Comparison of ENCODE assay signal across 8 mouse cellular contexts in the genomic region with DNA sequence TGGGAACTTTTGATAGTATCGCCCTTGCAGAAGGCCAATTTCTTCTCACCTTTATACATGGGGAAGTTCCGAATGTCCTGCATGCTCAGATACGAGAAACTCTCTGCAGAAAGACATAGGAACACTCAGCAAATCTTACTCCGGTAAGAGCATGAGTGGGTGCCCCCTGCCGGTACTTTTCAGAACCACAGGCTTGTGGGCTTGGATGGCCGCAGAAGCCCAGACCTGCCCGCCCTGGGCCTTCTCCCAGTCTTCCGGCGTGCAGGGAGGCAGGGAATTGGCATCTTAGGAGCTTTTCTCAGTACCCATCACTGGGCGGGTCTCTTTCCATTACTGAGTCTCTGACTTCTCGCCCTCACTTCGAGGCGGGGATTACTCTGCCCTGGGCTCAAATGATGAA. TPM values are rescaled to one million over a fixed set of nuclear protein-coding genes. Genes with fewer than 3 reads are reported as not detected.
DNase-seq lines count a peak whose midpoint lies in the region; ATAC-seq lines count a peak whose summit lies in the region.

No protein-coding gene starts in this region.

- intact Hi-C loops in left cerebral cortex, postnatal 10 days (cut with DNase I), result loop anchor here (5.0 kb wide), 1 partner anchor 252 kb away; no protein-coding TSS in a partner anchor

- peak; percentile 88 to 92 for DNase-seq in cerebellum, postnatal 4 days (ENCODE audit: low spot score in 2 of 2)
- peak; percentile 45 for DNase-seq in gastrocnemius, postnatal 25 days
- DNase-seq in left cerebral cortex, postnatal 10 days (ENCODE audit: extremely low spot score in 1 of 2, low spot score in 2 of 2), result peak; percentile 63 to 85
- peak; percentile 86 for DNase-seq in mesoderm, embryonic 11.5 days (ENCODE audit: low read depth, low spot score)
- peak; percentile 95 for DNase-seq in right cerebral cortex, postnatal 4 days
- DNase-seq in yolk sac, embryonic 10.5 days (ENCODE audit: low spot score), result peak; percentile 68

- peak; percentile 60 for ATAC-seq in activated CD4-positive, CD25-positive, alpha-beta regulatory T cell, adult 4 months
- ATAC-seq in inflammation-experienced regulatory T-cells, adult 6 months, result peak; percentile 86

RNA-seq across cellular contexts. Expression of a gene that starts 33.6 kb away (rescaled TPM):
- polyA plus RNA-seq in activated CD4-positive, CD25-positive, alpha-beta regulatory T cell, adult 4 months (2017; shearing (Covaris generic)), result 10 to 100 TPM; 35.9 to 43.4 TPM
- under 1 TPM; 0.35 to 0.46 TPM for total RNA-seq in gastrocnemius, postnatal 25 days (2021)
- 10 to 100 TPM; 29.0 to 64.8 (median 60.3) TPM for polyA plus RNA-seq in inflammation-experienced regulatory T-cells, adult 6 months (2017; shearing (Covaris generic))
- total RNA-seq in left cerebral cortex, postnatal 10 days (2021), result 10 to 100 TPM; 70.6 to 70.8 TPM

RNA-seq across cellular contexts. Expression of a gene that starts 44.4 kb away (rescaled TPM):
- not detected for polyA plus RNA-seq in activated CD4-positive, CD25-positive, alpha-beta regulatory T cell, adult 4 months (2017; shearing (Covaris generic))
- not detected for total RNA-seq in gastrocnemius, postnatal 25 days (2021)
- polyA plus RNA-seq in inflammation-experienced regulatory T-cells, adult 6 months (2017; shearing (Covaris generic)), result not detected
- under 1 TPM; 0.21 to 0.22 TPM for total RNA-seq in left cerebral cortex, postnatal 10 days (2021)

Comparison
In these comparisons a context has a peak if more than half of its experiments do, and no peak if none do; other contexts are left out.
1. Peak in every context shown above with its lines: DNase-seq and ATAC-seq.
2. DNase-seq: peak in every context shown above with its lines; median percentile 95 in right cerebral cortex, postnatal 4 days; 90 in cerebellum, postnatal 4 days; 86 in mesoderm, embryonic 11.5 days; 74 in left cerebral cortex, postnatal 10 days; 68 in yolk sac, embryonic 10.5 days; 45 in gastrocnemius, postnatal 25 days.
3. RNA of a gene that starts 33.6 kb away (total RNA-seq): 70.6 to 70.8 TPM in left cerebral cortex, postnatal 10 days; 0.35 to 0.46 TPM in gastrocnemius, postnatal 25 days; every median in the first group is over 10 times any median in the second.